Mouse (Mus musculus) lung, postnatal 14 days (tissue): ENCODE data around the gene Glt6d1.
"Not testable (repeated sequence)": the region's sequence is repeated elsewhere in the genome, so short reads cannot be mapped to it uniquely, and the experiment has no call there.

ENCODE experiments used
- DNase-seq: peaks from one replicate; pipeline ENCODE4 v3.0.0; 2021

The Glt6d1 gene

DNA sequence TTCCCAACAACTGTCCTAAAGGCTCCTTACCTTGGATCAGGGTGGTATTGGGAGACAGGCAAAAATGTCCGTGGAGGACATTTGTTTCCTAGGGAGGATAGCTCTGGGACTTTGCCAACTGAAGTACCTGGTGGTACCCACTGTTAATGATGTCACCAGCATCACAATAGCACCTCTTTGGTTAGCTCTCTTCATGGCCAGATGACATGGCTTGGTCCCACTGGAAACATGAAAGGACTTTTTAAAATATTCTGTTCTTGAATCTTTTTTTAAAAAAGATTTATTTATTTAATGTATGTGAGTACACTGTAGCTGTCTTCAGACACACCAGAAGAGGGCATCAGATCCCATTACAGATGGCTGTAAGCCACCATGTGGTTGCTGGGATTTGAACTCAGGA lies at the start of gene Glt6d1:
Glt6d1 (minus strand) TSS at position 101 of the 400 bp plus-strand sequence.
- not testable (repeated sequence) for DNase-seq

GRCm38 (mm10) chr2:25865412-25865811 lies 49.8 kb upstream of the Glt6d1 start:
- peak; percentile 20 for DNase-seq

DNA sequence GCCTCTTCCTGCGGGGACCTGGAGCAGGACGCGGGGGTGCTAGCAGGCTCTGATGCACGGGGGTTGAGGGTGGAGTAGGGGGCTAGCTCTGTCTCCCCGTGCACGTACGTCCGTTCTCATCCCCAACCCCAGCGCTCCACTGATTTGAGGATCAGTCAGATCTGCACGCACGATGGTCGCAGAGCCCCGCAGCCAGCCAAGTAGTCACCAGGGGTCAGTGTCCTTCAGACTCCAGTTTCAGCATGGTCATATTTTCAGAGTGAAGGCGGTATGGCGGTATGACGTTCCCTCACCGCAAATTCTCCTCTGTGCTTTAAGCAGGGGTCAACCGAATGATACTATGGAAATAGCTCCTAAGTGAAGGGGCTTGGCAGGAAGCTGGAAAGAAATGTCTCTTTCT lies 48.6 kb upstream of the Glt6d1 start:
- no peak for DNase-seq

- DNase-seq: peak; percentile 56
Measured at GRCm38 (mm10) chr2:25863337-25864131, 47.9 kb upstream of the Glt6d1 start, which contains the start of gene Kcnt1. Gene Kcnt1, plus strand, starts transcription at chr2:25863734.

GRCm38 (mm10) chr2:25862696-25863270 lies 47.1 kb upstream of the Glt6d1 start:
- DNase-seq: no peak

DNA sequence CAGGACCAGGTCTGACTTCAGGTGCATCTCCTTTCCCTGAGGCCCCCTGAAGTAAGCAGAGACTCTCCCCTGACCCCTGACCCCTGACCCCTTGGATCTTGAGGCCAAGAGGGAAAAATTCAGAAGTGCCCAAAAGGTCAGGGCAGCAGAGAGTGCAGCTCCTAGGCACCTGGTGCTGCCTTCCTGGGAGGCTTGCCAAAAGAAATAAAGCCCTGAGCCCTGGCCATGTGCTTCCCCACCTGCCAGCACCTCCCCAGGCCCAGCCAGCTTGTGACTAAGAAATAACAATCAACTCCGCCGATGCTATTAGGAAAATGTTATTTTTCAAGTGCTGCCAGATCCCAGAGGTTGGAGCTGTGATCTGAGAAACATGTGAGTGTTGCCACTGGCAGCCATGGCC lies 46.4 kb upstream of the Glt6d1 start:
- DNase-seq: no peak

DNA sequence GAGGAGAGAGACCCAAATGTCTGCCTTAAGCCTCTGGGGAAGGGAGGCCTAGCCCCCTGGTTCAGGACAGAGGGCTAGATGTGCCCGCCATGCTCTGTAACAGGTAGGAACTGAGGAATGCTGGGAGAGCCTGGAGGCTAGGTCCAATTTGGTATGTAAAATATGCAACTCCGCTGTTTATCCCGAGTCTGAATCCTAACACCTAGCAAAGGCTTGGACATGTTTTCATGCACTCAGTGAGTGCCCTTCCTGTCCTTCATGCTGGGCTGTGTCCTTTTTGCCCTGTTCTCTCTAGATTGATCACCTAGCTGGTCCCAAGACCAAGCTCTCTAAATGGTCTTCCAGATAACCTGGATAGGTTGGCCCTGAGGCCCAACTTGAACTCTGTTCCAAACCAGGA lies 44.2 kb upstream of the Glt6d1 start:
- no peak for DNase-seq

DNA sequence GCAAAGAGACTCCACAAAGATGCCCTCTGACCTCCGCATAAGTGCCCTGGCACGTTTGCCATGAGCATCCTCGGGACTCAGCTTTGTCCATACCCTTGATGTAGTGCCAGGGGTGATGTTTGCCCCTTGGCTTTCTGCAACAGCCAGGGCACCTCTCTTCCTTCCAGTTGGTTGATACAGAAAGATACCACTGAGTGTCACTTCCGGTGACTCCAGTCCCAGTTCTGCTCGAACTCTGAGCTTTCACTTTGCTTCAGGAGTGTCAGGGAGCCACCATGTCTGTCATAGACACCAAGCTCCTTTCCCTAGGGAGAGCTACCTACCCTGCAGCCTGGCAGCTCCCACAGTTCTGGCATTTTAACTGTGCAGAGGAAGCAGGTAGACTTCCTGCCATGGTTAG lies 38.4 kb upstream of the Glt6d1 start:
- no peak for DNase-seq

DNA sequence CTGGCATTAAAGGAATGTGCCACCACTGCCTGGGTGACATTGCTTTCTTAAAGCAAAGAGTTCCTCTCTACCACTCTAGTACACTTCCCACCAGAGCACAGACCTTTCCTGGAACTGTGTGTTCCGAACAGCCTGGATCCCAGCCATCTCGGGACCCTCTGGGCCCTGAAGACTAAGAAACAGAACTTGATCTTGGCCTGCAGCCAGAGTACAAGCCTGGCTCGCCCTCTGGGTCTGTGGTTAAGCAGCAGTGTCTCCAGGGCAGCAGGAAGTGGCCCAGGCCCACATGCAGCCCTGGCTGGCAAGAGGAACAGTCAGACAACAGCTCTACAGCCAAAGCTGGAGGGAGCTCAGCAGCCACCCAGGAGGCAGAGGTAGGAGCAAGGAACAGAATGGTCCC lies 37.0 kb upstream of the Glt6d1 start:
- DNase-seq: peak; percentile 76

- peak; percentile 78 for DNase-seq
Measured at GRCm38 (mm10) chr2:25850330-25850729, 34.7 kb upstream of the Glt6d1 start.

DNA sequence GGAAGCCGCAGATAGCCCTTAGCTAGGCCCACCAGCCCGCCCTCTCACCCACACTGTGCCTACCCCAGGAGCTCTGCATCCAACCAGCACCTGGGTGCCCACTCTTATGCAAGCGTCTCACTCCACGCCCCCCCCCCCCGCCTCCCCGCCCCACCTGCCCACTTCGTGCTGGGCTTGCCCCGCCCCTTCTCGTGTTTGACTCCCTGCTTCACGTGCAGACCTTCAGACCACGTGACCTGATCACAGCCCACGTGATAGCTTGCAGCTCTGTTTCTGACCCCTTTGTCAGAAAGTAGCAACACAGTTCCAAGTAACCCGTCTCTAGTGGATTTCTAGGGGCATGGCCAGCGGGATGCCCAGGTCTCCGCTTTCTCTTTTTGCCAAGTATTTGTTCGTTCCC lies 31.6 kb upstream of the Glt6d1 start, which contains the start of gene Sohlh1:
Sohlh1 (minus strand) TSS at position 23 of the 400 bp plus-strand sequence.
- DNase-seq: no peak

- no peak for DNase-seq
Measured at GRCm38 (mm10) chr2:25846516-25846915, 30.9 kb upstream of the Glt6d1 start.

DNA sequence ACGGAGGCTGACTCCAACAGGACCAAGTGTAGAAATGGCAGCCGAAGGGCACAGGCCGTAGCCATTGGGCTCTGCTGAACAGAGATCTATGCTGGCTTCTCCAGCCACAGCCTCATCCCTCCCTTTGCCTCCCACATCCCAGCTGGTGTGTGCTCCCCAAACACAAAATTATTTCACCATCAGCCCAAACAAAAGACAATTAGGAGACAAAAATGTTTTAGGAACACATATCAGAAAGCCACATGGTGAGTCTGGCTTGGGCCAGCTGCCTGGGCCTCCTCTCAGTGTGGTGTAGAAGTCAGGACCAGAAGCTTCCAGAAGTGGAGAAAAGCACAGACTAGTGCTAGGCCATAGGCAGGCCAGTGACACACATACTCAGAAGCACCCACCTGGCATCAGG lies 28.4 kb upstream of the Glt6d1 start:
- no peak for DNase-seq

- DNase-seq: no peak
Measured at GRCm38 (mm10) chr2:25842758-25843157, 27.1 kb upstream of the Glt6d1 start.

DNA sequence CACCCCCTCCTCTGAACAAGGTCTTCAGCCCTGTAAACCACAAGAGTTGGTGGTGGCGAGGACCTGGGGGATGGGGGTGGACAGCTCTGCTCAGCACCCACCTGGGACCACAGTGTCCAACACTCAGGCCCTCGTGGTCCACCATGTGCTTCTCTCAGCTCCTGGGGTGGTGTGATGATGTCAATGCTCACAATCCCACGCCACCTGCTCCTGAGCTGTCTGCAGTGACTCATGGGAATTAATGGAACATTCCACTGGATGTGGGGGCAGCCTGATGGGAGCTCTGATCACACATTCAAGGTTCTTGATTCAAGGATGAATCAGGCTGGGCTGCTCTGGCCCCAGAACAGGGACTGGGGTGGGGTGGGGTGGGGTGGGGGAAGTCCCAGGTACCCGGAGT lies 26.5 kb upstream of the Glt6d1 start:
- no peak for DNase-seq

- peak; percentile 79 for DNase-seq
Measured at GRCm38 (mm10) chr2:25836291-25836690, 20.6 kb upstream of the Glt6d1 start.

- DNase-seq: no peak
Measured at GRCm38 (mm10) chr2:25830786-25831185, 15.1 kb upstream of the Glt6d1 start.

- DNase-seq: no peak
Measured at GRCm38 (mm10) chr2:25828344-25828947, 12.8 kb upstream of the Glt6d1 start.

DNA sequence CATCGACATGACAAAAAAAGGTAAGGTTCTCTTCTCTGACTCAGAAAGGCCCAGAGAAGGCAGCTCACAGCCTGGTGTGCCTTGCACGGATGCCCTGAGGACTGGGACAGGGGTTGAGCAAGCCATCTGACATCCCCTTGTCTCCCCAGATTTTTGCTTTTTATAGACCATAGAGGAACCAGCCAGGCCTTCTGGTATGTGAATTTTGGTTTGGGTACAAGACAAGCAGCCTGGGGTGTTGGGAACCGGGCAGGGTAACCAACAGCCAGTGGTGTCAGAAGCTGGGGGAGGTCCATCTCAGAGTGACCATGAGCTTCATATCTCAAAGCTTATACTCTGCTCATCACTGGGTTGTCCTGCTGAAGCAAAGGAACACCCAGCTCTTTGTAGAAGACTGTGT lies 9.1 kb upstream of the Glt6d1 start:
- DNase-seq: no peak

- DNase-seq: no peak
Measured at GRCm38 (mm10) chr2:25822806-25823205, 7.2 kb upstream of the Glt6d1 start, which contains the start of gene Lcn9. Gene Lcn9, plus strand, starts transcription at chr2:25823153.

DNA sequence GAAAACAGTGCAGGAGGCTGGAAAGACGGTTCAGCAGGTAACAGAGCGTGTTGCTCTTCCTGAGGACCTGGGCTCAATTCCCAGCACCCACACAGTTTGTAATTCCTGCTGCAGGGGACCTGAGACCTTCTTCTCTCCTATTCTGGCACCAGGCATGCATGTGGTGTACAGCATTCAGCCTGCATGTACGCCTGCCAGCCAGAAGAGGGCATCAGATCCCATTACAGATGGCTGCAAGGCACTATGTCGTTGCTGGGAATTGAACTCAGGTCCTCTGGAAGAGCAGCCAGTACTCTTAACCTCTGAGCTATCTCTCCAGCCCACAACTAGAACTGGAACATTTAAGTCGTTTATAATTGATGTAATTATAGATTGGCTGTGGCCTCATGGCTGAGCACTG lies 2.3 kb downstream of the Glt6d1 start:
- DNase-seq: no peak

DNA sequence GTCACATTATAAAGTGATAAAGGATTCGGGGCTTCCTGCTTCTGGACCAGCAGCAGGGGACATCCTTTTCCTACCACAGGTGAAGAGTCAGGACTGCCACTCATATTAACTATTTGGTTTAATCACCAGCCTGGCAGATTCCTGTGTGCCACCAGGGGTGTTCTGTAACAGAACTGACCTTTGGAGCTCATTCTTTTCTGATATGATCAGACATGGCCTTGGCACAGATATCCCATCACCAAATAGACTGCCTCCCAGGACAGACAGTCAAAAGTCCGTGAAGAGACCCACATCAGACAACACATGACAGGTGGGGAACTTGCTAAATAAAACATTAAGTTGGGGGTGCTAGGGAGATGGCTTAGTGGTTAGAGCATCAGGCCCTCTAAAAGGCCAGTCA lies 3.9 kb downstream of the Glt6d1 start:
- DNase-seq: no peak

DNA sequence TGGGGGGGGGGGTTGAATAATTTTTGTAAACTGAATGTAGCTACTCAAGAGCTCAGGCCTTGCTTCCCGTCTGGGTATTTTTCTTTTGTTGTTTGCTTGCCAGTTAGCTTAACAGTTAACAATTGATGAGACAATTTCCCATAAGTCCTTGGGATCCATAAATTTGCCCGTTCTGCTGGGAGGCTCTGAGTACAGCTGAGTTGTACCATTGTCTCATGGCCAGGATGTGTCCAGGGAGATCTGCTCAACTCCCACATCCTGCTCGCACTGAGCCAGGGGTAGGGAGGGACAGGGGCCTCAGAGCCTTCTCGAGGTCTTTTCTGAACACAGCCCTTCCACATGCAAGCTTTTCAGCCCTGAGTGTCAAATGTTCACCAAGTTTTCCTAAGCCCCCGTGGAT lies 17.6 kb downstream of the Glt6d1 start:
- no peak for DNase-seq

DNA sequence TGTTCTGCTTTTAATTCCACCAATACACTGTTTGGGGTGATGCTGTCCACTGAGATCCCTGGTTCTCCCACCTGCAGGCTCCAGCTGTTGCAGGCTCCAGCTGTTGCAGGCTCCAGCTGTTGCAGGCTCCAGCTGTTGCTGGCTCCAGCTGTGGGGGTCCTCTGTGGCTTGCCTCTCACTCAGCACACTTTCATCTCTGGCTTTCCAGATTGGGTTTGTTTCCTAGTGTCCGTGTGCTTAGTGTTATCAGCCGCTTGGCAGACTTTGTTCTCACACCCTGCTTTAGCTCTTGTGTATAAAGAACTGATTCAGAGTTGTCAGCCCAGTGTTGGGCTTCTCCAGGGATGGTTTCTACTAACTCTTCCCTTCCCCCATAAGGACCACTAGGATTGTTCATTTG lies 18.0 kb downstream of the Glt6d1 start:
- DNase-seq: no peak
